Mouse (Mus musculus) forebrain, postnatal 0 days (tissue): ENCODE data around the gene Rufy3. TPM values are rescaled to one million over a fixed set of nuclear protein-coding genes. Genes with fewer than 3 reads are reported as not detected.

ENCODE experiments used
- ATAC-seq: fragments of 200-750 bp; cut with Nextera tagmentation; 2 replicates; pipeline ENCODE4 v1.8.0; 2017; ENCODE audit warnings: mild to moderate bottlenecking, moderate library complexity
- DNase-seq: peaks from one replicate; pipeline ENCODE4 v3.0.0-alpha.2; 2015
- H3K27ac ChIP-seq: fragments of 300-500 bp; sonication (generic); 2 replicates; pipeline ENCODE4 v1.5.1; 2014; ENCODE audit warnings: low read depth, mild to moderate bottlenecking, antibody characterized with exemption, low read length, moderate library complexity, mixed read lengths
- H3K27me3 ChIP-seq: fragments of 300-500 bp; sonication (generic); 2 replicates; pipeline ENCODE4 v1.6.1; 2014; ENCODE audit warnings: mild to moderate bottlenecking, low read length, mixed read lengths; ENCODE audit not compliant: insufficient read depth
- H3K36me3 ChIP-seq: fragments of 300-500 bp; sonication (generic); 2 replicates; pipeline ENCODE4 v1.6.1; 2014; ENCODE audit warnings: mild to moderate bottlenecking, moderate library complexity; ENCODE audit not compliant: insufficient read depth
- H3K4me1 ChIP-seq: fragments of 300-500 bp; sonication (generic); 2 replicates; pipeline ENCODE4 v1.6.1; 2014; ENCODE audit warnings: antibody characterized with exemption; ENCODE audit not compliant: insufficient read depth
- H3K4me2 ChIP-seq: fragments of 300-500 bp; sonication (generic); 2 replicates; pipeline ENCODE4 v1.6.1; 2014; ENCODE audit warnings: low read depth, mild to moderate bottlenecking, moderate library complexity
- H3K4me3 ChIP-seq: fragments of 300-500 bp; sonication (generic); 2 replicates; pipeline ENCODE4 v1.5.1; 2014; ENCODE audit warnings: low read depth, low read length, mixed read lengths
- H3K9ac ChIP-seq: fragments of 300-500 bp; sonication (generic); 2 replicates; pipeline ENCODE4 v1.6.1; 2014; ENCODE audit warnings: mild to moderate bottlenecking
- H3K9me3 ChIP-seq: fragments of 300-500 bp; sonication (generic); 2 replicates; pipeline ENCODE4 v1.6.1; 2016; ENCODE audit warnings: low read length
- CTCF ChIP-seq: sonication (generic); IDR thresholded peaks from 2 replicates; pipeline ENCODE4 v1.5.1; 2016; ENCODE audit warnings: antibody characterized with exemption, control low read depth, low read depth
- WGBS: fragments of 180-500 bp; shearing (Covaris S2); extraction: QIAGEN DNeasy Blood & Tissue Kit; methylation state at CpG from one replicate; pipeline ENCODE4 v1.1.7; 2014; 5-methylcytosine and 5-hydroxymethylcytosine counted together
- polyA plus RNA-seq: library from polyadenylated mRNA; unstranded; fragments of >200 nt; fragmentation: Nextera tagmentation; extraction: Ambion mirVana; gene quantifications from 2 replicates; pipeline ENCODE4 v1.2.1, GENCODE M21; 2015
- total RNA-seq: library from RNA; depleted of rRNA; stranded (reverse); fragments of >200 nt; gene quantifications from 2 replicates; pipeline ENCODE4 v1.2.3, GENCODE M21; 2014

Gene Rufy3
- total and polyA plus RNA-seq, 2 experiments from 2014 or later = 214 to 319 TPM

- ATAC-seq (peak; percentile 30), DNase-seq (no peak)
- TF ChIP-seq CTCF = no peak
- peak overlapping the region; percentile 93 for H3K27ac ChIP-seq
- WGBS = 1% methylated on average over 46 of the region's 47 CpGs
- H3K9me3 ChIP-seq = no peaks in the 10 kb centered on the region
- H3K4me1 ChIP-seq = no peaks in the 10 kb centered on the region
- H3K36me3 ChIP-seq = peaks cover 10% of the 10 kb centered on the region
- H3K27me3 ChIP-seq = no peaks in the 10 kb centered on the region
- H3K4me2 ChIP-seq = peak overlapping the region; percentile 79
- H3K9ac ChIP-seq = peak overlapping the region; percentile 97
- H3K4me3 ChIP-seq = peak overlapping the region; percentile 90
Observed at GRCm38 (mm10) chr5:88674703-88675442, 110.0 kb downstream of the Rufy3 start.

- Histone ChIP-seq H3K9ac (peak within 1 kb of the TSS; percentile 97), H3K36me3 (0 out of 2 replicates have a peak, but pooled peaks cover 7% of the 10 kb centered on the region), H3K27me3 (no peaks in the 10 kb centered on the region), H3K9me3 (no peaks in the 10 kb centered on the region), H3K4me3 (peak within 1 kb of the TSS; percentile 90), H3K4me1 (no peaks in the 10 kb centered on the region), H3K4me2 (peak within 1 kb of the TSS; percentile 79), H3K27ac (peak within 1 kb of the TSS; percentile 93)
- 1% methylated on average over 92 of the region's 127 CpGs for WGBS
- peak; percentile 94 for ATAC-seq
- peak; percentile 91 for DNase-seq
- TF ChIP-seq CTCF = peak; percentile 5; the same call in 1 of the 2 replicates
Observed at GRCm38 (mm10) chr5:88675443-88676387, 110.9 kb downstream of the Rufy3 start, which contains the start of gene Grsf1. Gene Grsf1 (minus strand): TSS chr5:88676171.

GRCm38 (mm10) chr5:88678929-88679328 lies 114.1 kb downstream of the Rufy3 start:
- H3K27ac ChIP-seq = no peak overlapping the region
- no peak overlapping the region for H3K4me3 ChIP-seq
- H3K4me1 ChIP-seq = no peaks in the 10 kb centered on the region
- DNase-seq (no peak), ATAC-seq (no peak)
- no peaks in the 10 kb centered on the region for H3K27me3 ChIP-seq
- H3K9me3 ChIP-seq = no peaks in the 10 kb centered on the region
- WGBS = 56% methylated on average over 7 of the region's 7 CpGs
- no peak overlapping the region for H3K4me2 ChIP-seq
- H3K9ac ChIP-seq = no peak overlapping the region
- H3K36me3 ChIP-seq = no peaks in the 10 kb centered on the region
- no peak for TF ChIP-seq CTCF

- Histone ChIP-seq H3K4me3 (no peak overlapping the region), H3K36me3 (no peaks in the 10 kb centered on the region), H3K27ac (no peak overlapping the region), H3K4me1 (no peaks in the 10 kb centered on the region), H3K27me3 (no peaks in the 10 kb centered on the region), H3K9ac (no peak overlapping the region), H3K9me3 (no peaks in the 10 kb centered on the region), H3K4me2 (no peak overlapping the region)
- no peak for DNase-seq
- no peak for ATAC-seq
- 18% methylated on average over 6 of the region's 6 CpGs for WGBS
- TF ChIP-seq CTCF = no peak
Observed at GRCm38 (mm10) chr5:88679341-88679740, 114.5 kb downstream of the Rufy3 start.

GRCm38 (mm10) chr5:88680567-88680966 lies 115.7 kb downstream of the Rufy3 start:
- no peak overlapping the region for H3K27ac ChIP-seq
- whole genome bisulfite sequencing = 88% methylated on average over 6 of the region's 6 CpGs

GRCm38 (mm10) chr5:88683706-88684105 lies 118.9 kb downstream of the Rufy3 start:
- WGBS = 92% methylated on average over 9 of the region's 9 CpGs
- no peak overlapping the region for H3K9ac ChIP-seq
- H3K4me2 ChIP-seq = no peak overlapping the region
- no peak overlapping the region for H3K27ac ChIP-seq
- no peaks in the 10 kb centered on the region for H3K4me1 ChIP-seq
- H3K36me3 ChIP-seq = no peaks in the 10 kb centered on the region
- no peak for TF ChIP-seq CTCF
- no peak overlapping the region for H3K4me3 ChIP-seq
- H3K27me3 ChIP-seq = no peaks in the 10 kb centered on the region
- DNase-seq (no peak), ATAC-seq (no peak)
- H3K9me3 ChIP-seq = no peaks in the 10 kb centered on the region

More at GRCm38 (mm10) chr5:88680567-88680966, 115.7 kb downstream of the Rufy3 start:
- DNase-seq (no peak), ATAC-seq (no peak)
- Histone ChIP-seq H3K9ac (no peak overlapping the region), H3K36me3 (no peaks in the 10 kb centered on the region), H3K4me1 (no peaks in the 10 kb centered on the region), H3K9me3 (no peaks in the 10 kb centered on the region), H3K4me2 (no peak overlapping the region), H3K27me3 (no peaks in the 10 kb centered on the region), H3K4me3 (no peak overlapping the region)
- no peak for TF ChIP-seq CTCF
